Mouse (Mus musculus) erythroid progenitor cell, adult 5-6 weeks (primary cell): ENCODE results near the gene Pnpla6. TPM values are rescaled to one million over a fixed set of nuclear protein-coding genes. Genes with fewer than 3 reads are reported as not detected.

ENCODE experiments used
- ATAC-seq: replicated peaks from 2 replicates; pipeline ENCODE4 v1.8.0; 2016; ENCODE audit warnings: moderate number of reproducible peaks, mild to moderate bottlenecking, moderate TSS enrichment, inconsistent platforms; ENCODE audit not compliant: poor library complexity, low FRiP score, severe bottlenecking
- total RNA-seq, 2 experiments: library from RNA; stranded (forward) in 1 of 2; stranded (reverse) in 1 of 2; fragments of 150-400 nt in 1 of 2; fragments of 186-747, 209-891 nt in 1 of 2; gene quantifications; 2 replicates each; pipeline versions ENCODE4 v1.2.3 to v1.2.4; 2015 to 2017; ENCODE audit warnings: low replicate concordance in 2 of 2

Gene Pnpla6
- 110 and 131 TPM in 2 replicates for total RNA-seq (2015; ENCODE audit: low replicate concordance)
- 147 and 272 TPM in 2 replicates for total RNA-seq (2017; ENCODE audit: low replicate concordance)

- peak; percentile 75 for ATAC-seq
These were observed at the start of gene Pnpla6 for GRCm38 (mm10) chr8:3515260-3515671. Pnpla6 (plus strand) TSS chr8:3515384.

GRCm38 (mm10) chr8:3467006-3467885 lies 47.9 kb upstream of the Pnpla6 start, which contains the start of gene Pex11g:
Pex11g (minus strand) TSS chr8:3467680.
- peak; percentile 95 for ATAC-seq

GRCm38 (mm10) chr8:3467886-3468545 lies 47.2 kb upstream of the Pnpla6 start:
- no peak for ATAC-seq

DNA sequence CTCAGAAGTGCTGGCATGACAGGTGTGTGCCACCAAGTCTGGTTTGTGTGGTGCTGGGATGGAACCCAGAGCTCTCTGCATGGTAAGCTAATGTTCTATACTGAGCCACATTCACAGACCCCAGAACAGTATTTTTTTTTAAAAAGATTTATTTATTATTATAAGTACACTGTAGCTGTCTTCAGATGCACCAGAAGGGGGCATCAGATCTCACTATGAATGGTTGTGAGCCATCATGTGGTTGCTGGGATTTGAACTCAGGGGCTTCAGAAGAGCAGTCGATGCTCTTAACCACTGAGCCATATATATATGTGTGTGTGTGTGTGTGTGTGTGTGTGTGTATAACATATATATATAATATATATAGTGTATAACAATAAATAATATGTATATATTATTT lies 46.3 kb upstream of the Pnpla6 start:
- no peak for ATAC-seq

- no peak for ATAC-seq
These were observed 44.6 kb upstream of the Pnpla6 start, which contains the start of gene Tex45 for GRCm38 (mm10) chr8:3470562-3470961. Tex45 (plus strand) TSS chr8:3470862.

DNA sequence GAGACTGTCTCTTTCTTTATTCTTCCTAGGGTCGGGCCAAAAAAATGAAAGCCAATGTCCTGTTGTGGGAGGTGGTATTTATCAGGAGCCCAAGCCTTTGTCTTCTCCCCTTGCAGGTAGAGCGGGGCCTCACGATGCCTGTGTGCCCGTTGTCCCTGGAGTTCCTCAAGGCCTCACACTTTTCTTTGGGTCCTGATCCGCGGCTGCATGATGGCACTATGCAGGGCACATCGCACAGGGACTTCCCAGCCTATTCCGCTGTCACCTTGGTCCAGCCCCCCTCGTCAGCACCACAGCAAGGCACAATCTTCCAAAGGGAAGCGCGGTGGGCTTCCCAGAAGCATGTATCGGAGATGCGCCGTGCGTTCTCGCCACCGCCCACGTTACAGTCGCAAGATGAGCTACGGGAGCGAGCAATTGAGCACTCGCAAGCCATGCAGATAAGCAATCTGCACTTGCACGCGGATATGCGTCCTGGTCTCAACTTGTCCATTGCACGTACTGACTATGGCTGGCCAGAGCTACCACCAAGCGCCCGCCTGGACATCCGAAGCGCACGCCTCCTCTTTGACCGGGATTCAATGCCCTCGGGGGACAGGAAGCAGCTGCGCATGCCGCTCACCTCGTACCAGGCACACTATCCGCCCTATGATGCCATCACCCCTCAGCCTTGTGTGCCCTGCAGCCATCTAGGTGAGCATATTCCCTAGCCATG lies 39.3 kb upstream of the Pnpla6 start:
- ATAC-seq: no peak

GRCm38 (mm10) chr8:3480221-3480785 lies 34.9 kb upstream of the Pnpla6 start:
- ATAC-seq: no peak

DNA sequence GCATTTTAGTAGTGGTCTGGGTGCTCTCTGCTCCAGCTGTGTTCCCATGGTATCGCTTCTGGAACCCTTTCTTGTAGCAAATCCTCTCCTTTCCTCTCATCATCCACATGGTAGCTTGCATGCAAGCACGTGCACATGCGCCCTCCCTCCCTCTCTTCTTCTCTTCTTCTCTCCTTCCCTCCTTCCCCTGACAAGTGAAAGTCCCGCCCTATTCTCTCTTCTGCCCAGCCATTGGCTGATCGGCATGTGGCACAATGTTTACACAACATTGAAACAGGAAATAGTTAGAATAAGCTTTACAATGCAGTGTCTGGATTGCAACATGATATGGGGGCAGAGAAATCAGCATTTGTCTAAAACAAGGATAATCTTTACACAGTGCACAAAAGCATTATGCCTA lies 33.6 kb upstream of the Pnpla6 start:
- no peak for ATAC-seq

GRCm38 (mm10) chr8:3482240-3482740 lies 32.9 kb upstream of the Pnpla6 start:
- ATAC-seq: no peak

DNA sequence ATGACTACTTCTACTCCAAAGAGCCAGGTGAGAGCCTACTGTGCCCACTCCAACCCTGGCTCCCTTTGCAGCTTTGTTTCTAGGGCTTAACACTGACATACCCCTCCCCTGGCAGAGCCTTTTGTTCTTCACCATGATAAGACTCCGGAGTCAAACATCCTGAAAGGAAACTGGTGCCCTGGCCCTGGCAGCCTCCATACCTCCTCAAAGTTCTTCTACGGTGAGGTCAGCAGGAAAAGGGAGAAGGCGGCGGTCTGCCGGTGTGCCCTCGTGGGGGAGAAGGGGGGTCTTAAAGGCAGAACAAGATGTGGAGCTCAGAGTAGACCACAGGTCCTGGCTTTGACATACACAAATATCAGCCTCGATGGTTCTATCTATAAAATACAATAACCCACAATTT lies 31.6 kb upstream of the Pnpla6 start:
- no peak for ATAC-seq

- ATAC-seq: no peak
These were observed 30.0 kb upstream of the Pnpla6 start for GRCm38 (mm10) chr8:3485192-3485591.

GRCm38 (mm10) chr8:3492901-3493844 lies 22.0 kb upstream of the Pnpla6 start, which contains the start of gene Zfp358:
Zfp358 (plus strand) TSS chr8:3493138.
- ATAC-seq: no peak

- ATAC-seq: no peak
These were observed 21.4 kb upstream of the Pnpla6 start for GRCm38 (mm10) chr8:3493845-3494208.

- ATAC-seq: no peak
These were observed 19.4 kb upstream of the Pnpla6 start for GRCm38 (mm10) chr8:3495578-3496427.

DNA sequence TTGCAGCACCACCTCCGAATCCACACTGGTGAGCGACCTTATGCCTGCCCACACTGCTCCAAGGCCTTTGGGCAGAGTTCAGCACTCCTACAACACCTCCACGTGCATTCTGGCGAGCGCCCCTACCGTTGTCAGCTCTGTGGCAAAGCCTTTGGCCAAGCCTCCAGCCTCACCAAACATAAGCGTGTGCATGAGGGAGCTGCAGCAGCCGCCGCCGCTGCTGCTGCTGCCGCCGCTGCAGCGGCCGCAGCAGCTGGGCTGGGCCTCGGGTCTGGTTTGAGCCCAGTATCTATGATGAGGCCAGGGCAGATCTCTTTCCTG lies 18.8 kb upstream of the Pnpla6 start:
- ATAC-seq: no peak

DNA sequence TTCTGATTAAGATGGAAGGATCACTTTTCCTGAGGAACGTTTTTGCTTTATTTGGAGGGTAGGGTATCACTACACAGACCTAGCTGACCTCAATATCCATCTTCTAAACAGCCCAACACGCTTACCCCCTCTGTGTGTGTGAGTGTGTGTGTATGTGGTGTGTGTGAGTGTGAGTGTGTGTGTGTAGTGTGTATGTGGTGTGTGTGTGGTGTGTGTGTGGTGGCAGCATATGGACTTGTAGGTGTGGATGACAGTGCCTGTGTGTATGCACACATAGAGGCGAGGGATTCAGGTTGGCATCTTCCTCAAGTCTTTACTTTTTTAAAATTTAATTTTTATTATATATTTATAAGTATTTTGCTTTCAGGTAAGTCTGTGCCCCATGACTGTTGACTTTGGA lies 16.6 kb upstream of the Pnpla6 start:
- no peak for ATAC-seq

- no peak for ATAC-seq
These were observed 15.4 kb upstream of the Pnpla6 start for GRCm38 (mm10) chr8:3499751-3500150.
